Mouse (Mus musculus): Measurements from ENCODE around the gene Lrrc15.

The Lrrc15 gene

GRCm38 (mm10) chr16:30282844-30283495 lies at the start of gene Lrrc15:
TSS of gene Lrrc15 (minus strand) at chr16:30283256.
- no peak for DNase-seq

GRCm38 (mm10) chr16:30314236-30314635 lies 31.2 kb upstream of the Lrrc15 start:
- no peak for DNase-seq

GRCm38 (mm10) chr16:30310647-30311046 lies 27.6 kb upstream of the Lrrc15 start, which contains the start of gene Gp5:
TSS of gene Gp5 (minus strand) at chr16:30310779.
- no peak for DNase-seq

GRCm38 (mm10) chr16:30310171-30310515 lies 27.1 kb upstream of the Lrrc15 start:
- no peak for DNase-seq

- no peak for DNase-seq
Measured at GRCm38 (mm10) chr16:30309395-30310170, 26.5 kb upstream of the Lrrc15 start.

- DNase-seq, result peak; percentile 13 to 22
Measured at GRCm38 (mm10) chr16:30308616-30309394, 25.7 kb upstream of the Lrrc15 start.

- DNase-seq, result no peak
Measured at GRCm38 (mm10) chr16:30307961-30308615, 25.0 kb upstream of the Lrrc15 start.

- DNase-seq, result no peak
Measured at GRCm38 (mm10) chr16:30307306-30307705, 24.2 kb upstream of the Lrrc15 start.

GRCm38 (mm10) chr16:30306102-30306501 lies 23.0 kb upstream of the Lrrc15 start:
- DNase-seq, result no peak

GRCm38 (mm10) chr16:30304236-30304635 lies 21.2 kb upstream of the Lrrc15 start:
- no peak for DNase-seq

GRCm38 (mm10) chr16:30303411-30303810 lies 20.4 kb upstream of the Lrrc15 start:
- no peak for DNase-seq

GRCm38 (mm10) chr16:30302686-30303085 lies 19.6 kb upstream of the Lrrc15 start:
- DNase-seq, result no peak

GRCm38 (mm10) chr16:30299711-30300277 lies 16.7 kb upstream of the Lrrc15 start:
- DNase-seq, result no peak

GRCm38 (mm10) chr16:30297450-30297849 lies 14.4 kb upstream of the Lrrc15 start:
- no peak for DNase-seq

GRCm38 (mm10) chr16:30296601-30297275 lies 13.7 kb upstream of the Lrrc15 start:
- no peak for DNase-seq

GRCm38 (mm10) chr16:30295106-30295505 lies 12.1 kb upstream of the Lrrc15 start:
- no peak for DNase-seq

- no peak for DNase-seq
Measured at GRCm38 (mm10) chr16:30290436-30290835, 7.4 kb upstream of the Lrrc15 start.

GRCm38 (mm10) chr16:30285701-30286100 lies 2.6 kb upstream of the Lrrc15 start:
- DNase-seq, result no peak

GRCm38 (mm10) chr16:30283743-30284337 lies 784 bp upstream of the Lrrc15 start:
- no peak for DNase-seq

GRCm38 (mm10) chr16:30280676-30281297 lies 2.3 kb downstream of the Lrrc15 start:
- no peak for DNase-seq

- no peak for DNase-seq
Measured at GRCm38 (mm10) chr16:30278406-30278805, 4.7 kb downstream of the Lrrc15 start.
